Mouse (Mus musculus): ENCODE results near the gene Ush2a. TPM values are rescaled to one million over a fixed set of nuclear protein-coding genes. Genes with fewer than 3 reads are reported as not detected.
A peak's percentile ranks its signal among the peaks of the same experiment; 100 is the strongest.

The Ush2a gene
- polyA plus RNA-seq, 1 experiment from 2014 or later, result 0.14 TPM

DNA sequence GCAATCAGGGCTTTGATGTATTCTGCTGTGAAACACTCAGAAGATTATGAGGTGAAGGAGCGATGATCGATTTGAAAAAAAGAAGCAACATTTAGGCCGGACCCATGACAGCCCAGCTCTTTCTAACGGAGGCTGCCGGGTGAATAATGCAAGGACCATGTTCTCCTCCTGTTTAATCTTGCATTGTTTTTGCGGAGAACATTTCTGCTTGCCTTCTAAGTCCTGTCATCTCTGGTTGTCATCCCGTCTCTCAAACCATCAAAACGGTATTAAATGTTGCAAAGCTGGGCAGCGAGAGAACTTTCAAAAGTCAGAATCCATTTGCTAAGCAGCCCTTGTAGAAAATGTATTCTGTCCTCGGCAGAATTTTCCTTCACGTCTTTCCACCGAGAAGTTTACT, 394.3 kb downstream of the Ush2a start:
- peaks cover 13% of the 10 kb centered on the region for H3K4me1 ChIP-seq
- WGBS, result 85% methylated on average over 12 of the region's 12 CpGs
- H3K27me3 ChIP-seq (replicated peaks), result no peaks in the 10 kb centered on the region
- H3K27ac ChIP-seq, result no peak overlapping the region
- no peak for ATAC-seq (ENCODE audit: low FRiP score, low read depth)
- no peaks in the 10 kb centered on the region for H3K36me3 ChIP-seq
- no peak overlapping the region for H3K4me3 ChIP-seq
- H3K4me2 ChIP-seq (replicated peaks), result no peak overlapping the region
- no peak overlapping the region for H3K9ac ChIP-seq
- no peaks in the 10 kb centered on the region for H3K9me3 ChIP-seq

DNA sequence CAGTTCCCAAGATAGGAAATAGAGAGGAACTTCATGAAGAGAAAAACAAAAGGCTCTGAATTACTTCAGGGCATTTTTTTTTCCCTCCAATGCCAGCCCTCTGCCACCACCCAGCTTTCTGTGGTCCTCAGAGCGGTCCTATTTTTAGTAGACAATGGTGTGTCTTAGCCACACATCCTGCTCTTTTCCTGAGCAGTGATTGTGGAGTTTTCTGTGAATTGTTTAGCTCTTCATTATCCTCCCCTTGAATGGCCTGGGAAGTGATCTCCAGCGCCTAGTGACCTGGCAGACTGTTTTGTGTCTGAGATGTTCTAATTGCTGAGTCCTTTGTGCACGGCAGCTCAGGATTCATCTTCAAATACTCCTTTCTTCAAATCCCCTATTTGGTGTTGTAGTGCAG, 397.3 kb downstream of the Ush2a start:
- Histone ChIP-seq H3K4me3 (no peak overlapping the region), H3K27me3 (replicated peaks) (no peaks in the 10 kb centered on the region), H3K4me1 (peaks cover 16% of the 10 kb centered on the region), H3K27ac (no peak overlapping the region), H3K9ac (no peak overlapping the region), H3K4me2 (replicated peaks) (no peak overlapping the region), H3K36me3 (no peaks in the 10 kb centered on the region), H3K9me3 (no peaks in the 10 kb centered on the region)
- ATAC-seq (ENCODE audit: low FRiP score, low read depth), result no peak
- 5% methylated on average over 3 of the region's 3 CpGs for WGBS

DNA sequence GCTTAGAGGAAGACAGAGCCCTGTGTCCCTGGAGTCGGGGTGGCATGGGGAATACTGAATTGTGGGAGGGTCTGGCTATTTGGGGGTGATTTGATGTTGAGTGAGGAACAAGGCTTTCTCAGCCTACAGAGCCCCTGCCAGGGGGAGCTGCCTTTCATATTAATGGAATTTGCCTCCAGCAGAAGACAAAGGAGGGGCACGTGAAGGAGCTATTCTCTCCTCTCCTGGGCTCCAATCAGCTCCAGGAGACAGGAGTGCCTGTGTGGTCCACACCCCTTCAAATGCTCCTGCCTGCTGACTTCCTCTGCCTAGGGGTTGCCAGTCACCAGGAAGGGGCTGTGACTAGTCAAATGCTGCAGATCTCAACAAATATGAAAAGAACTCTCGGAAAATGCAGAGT, 398.5 kb downstream of the Ush2a start:
- no peak overlapping the region for H3K9ac ChIP-seq
- no peak overlapping the region for H3K27ac ChIP-seq
- no peaks in the 10 kb centered on the region for H3K9me3 ChIP-seq
- peak overlapping the region; percentile 58 for H3K4me2 ChIP-seq (replicated peaks)
- 0 out of 2 replicates have a peak overlapping the region, but pooled peaks have one; percentile 15 for H3K4me3 ChIP-seq
- no peaks in the 10 kb centered on the region for H3K36me3 ChIP-seq
- 2% methylated on average over 3 of the region's 3 CpGs for WGBS
- H3K4me1 ChIP-seq, result peaks cover 16% of the 10 kb centered on the region
- H3K27me3 ChIP-seq (replicated peaks), result no peaks in the 10 kb centered on the region
- peak; percentile 65; the same call in 1 of the 2 replicates for ATAC-seq (ENCODE audit: low FRiP score, low read depth)

DNA sequence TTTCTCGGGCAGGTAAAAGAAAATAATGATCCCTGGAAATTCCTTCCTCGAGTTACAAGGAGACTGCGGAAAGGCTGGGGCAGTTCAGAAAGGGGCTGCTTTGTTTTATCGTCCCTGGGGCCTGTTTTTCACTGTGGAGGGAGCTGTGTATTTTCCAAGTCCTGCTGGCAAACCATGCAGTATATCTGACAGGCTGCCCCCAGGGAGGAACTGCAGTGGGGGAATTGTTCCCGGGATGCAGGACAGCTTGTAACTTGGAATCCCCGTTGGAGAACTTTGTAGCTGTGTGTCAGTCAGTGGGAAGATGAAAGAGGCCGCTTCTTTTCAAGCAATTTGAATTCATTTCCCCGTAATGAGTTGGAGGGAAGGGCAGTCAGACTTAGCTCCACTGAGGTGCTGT, 399.1 kb downstream of the Ush2a start:
- Histone ChIP-seq H3K9ac (no peak overlapping the region), H3K36me3 (no peaks in the 10 kb centered on the region), H3K4me1 (peaks cover 16% of the 10 kb centered on the region), H3K27ac (no peak overlapping the region), H3K4me3 (peak overlapping the region; percentile 15; the same call in 1 of the 2 replicates), H3K4me2 (replicated peaks) (peak overlapping the region; percentile 58), H3K27me3 (replicated peaks) (no peaks in the 10 kb centered on the region), H3K9me3 (no peaks in the 10 kb centered on the region)
- WGBS, result 1% methylated on average over 8 of the region's 8 CpGs
- ATAC-seq (ENCODE audit: low FRiP score, low read depth), result peak; percentile 44; the same call in 1 of the 2 replicates

DNA sequence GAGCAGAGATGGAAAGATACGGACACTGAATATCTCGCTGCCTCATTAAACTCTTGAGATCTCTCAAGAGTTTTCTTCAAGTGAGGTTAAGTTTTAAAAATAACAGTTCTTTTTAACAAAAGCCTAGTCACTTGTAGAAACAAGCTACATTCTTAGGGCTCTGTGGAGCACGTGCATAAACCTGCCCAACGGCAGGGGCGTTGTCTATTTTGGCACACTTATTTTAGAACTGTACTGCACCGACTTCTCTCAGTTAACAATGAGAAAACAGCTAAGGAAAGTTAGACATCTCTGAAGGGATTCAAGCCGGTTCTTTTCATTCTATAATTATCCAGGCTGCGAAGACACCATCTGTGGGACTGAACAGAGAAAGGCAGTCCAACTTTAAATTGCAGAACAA, 405.6 kb downstream of the Ush2a start:
- no peak overlapping the region for H3K4me3 ChIP-seq
- no peak overlapping the region for H3K9ac ChIP-seq
- no peaks in the 10 kb centered on the region for H3K9me3 ChIP-seq
- no peak for ATAC-seq (ENCODE audit: low FRiP score, low read depth)
- 80% methylated on average over 8 of the region's 8 CpGs for WGBS
- H3K4me1 ChIP-seq, result no peaks in the 10 kb centered on the region
- H3K36me3 ChIP-seq, result no peaks in the 10 kb centered on the region
- H3K4me2 ChIP-seq (replicated peaks), result no peak overlapping the region
- H3K27me3 ChIP-seq (replicated peaks), result no peaks in the 10 kb centered on the region
- H3K27ac ChIP-seq, result no peak overlapping the region

DNA sequence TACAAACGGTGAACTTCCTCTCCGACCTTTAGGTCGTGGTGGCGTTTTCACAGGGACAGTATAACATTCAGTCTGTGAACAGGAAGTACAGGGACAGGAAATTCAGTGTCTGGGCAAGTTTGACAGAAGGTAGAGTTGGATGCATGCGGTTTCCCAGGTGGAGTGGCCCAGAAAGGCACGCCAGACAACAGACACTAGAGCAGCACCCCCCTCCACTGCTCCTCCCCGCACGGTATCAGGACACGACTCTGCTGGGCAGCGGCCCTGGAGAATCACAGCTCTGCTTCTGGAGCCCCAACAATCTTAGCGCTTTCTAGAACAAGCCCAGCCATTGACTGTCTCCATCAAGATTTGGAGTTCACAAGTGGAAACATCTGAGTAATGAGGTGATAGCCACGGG, 406.7 kb downstream of the Ush2a start:
- ATAC-seq (ENCODE audit: low FRiP score, low read depth), result no peak
- Histone ChIP-seq H3K27me3 (replicated peaks) (no peaks in the 10 kb centered on the region), H3K4me2 (replicated peaks) (no peak overlapping the region), H3K36me3 (no peaks in the 10 kb centered on the region), H3K9ac (no peak overlapping the region), H3K4me1 (no peaks in the 10 kb centered on the region), H3K9me3 (no peaks in the 10 kb centered on the region), H3K4me3 (no peak overlapping the region), H3K27ac (no peak overlapping the region)
- 84% methylated on average over 12 of the region's 12 CpGs for WGBS

DNA sequence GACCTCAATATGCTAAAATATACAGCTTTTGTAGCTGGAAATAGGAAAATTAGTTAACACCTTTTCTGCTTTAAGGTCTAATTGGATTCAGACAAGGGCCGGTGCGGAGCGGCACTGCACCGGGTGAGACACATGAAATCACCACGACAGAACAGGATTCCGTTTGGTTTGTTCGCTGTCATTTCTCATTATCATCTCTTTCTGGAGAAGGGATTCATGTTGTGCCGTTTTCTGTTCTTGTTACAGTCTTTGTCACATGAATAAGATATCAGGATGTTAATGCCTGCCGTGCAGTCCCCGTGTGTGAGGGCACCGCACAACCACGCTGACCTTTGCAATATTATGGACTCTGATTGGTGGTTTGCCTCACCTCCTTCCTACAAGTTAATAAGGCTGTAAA, 411.0 kb downstream of the Ush2a start:
- H3K9me3 ChIP-seq, result no peaks in the 10 kb centered on the region
- WGBS, result 90% methylated on average over 12 of the region's 12 CpGs
- H3K9ac ChIP-seq, result no peak overlapping the region
- no peaks in the 10 kb centered on the region for H3K4me1 ChIP-seq
- no peak for ATAC-seq (ENCODE audit: low FRiP score, low read depth)
- no peak overlapping the region for H3K27ac ChIP-seq
- no peak overlapping the region for H3K4me3 ChIP-seq
- no peaks in the 10 kb centered on the region for H3K27me3 ChIP-seq (replicated peaks)
- no peaks in the 10 kb centered on the region for H3K36me3 ChIP-seq
- H3K4me2 ChIP-seq (replicated peaks), result no peak overlapping the region

DNA sequence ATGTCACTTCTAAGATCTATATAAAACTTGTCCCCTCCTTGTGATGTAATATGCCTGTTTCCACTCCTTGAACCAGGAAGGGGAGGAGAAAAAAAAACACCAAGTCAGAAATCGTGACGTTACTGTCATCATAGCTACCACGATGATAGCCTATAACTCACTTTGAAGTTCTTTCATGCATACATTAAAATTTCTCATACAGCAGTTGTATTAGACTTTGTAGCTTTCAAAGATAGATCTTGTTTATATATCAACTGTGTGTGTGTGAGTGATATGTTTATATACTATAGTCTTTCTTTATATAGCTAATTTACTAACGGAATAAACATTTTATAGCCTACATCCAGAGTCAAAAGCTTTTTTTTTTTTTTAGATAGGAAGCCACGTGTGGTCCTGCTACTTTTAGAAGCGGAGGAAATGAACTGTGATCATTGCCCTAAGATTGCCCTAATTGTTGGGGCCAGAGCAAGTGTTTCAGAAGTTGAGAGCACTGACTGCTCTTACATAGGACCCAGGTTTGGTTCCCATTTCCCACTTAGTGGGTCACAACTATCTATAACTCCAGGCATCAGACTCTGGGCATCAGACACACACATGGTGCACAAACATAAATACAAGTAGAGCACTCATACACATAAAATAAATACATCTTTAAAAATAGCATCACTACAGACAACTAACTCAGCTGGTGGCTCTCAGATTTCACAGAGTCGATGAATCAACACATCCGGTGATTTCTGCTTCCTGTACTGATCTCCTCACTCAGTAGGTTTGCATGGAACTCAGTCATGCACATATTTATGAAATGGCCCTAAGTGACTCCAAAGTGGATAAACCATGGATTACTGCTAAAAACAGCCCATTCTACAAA, 413.1 kb downstream of the Ush2a start:
- no peaks in the 10 kb centered on the region for H3K27me3 ChIP-seq (replicated peaks)
- no peak overlapping the region for H3K4me3 ChIP-seq
- H3K36me3 ChIP-seq, result no peaks in the 10 kb centered on the region
- H3K27ac ChIP-seq, result no peak overlapping the region
- whole genome bisulfite sequencing, result 68% methylated on average over 8 of the region's 8 CpGs
- no peaks in the 10 kb centered on the region for H3K9me3 ChIP-seq
- H3K9ac ChIP-seq, result no peak overlapping the region
- H3K4me1 ChIP-seq, result no peaks in the 10 kb centered on the region
- no peak for ATAC-seq (ENCODE audit: low FRiP score, low read depth)
- no peak overlapping the region for H3K4me2 ChIP-seq (replicated peaks)

DNA sequence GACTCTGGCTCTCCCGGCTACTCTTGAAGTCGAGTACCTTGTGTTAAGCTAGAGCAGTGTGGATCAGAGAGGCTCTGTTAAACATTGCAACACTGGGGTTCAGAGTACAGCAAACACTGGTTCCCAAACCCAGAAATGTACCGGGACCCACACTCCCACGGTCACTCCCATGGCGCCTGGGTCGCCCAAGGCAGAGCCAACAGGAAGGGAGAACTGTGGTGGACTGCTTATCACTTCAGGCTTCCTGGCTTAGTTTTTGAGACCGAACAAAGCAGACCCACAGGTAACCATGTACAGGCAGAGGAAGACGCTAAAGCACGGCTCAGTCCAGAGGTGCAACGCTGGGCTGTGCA, 413.7 kb downstream of the Ush2a start:
- H3K27me3 ChIP-seq (replicated peaks), result no peaks in the 10 kb centered on the region
- H3K4me2 ChIP-seq (replicated peaks), result no peak overlapping the region
- WGBS, result 93% methylated on average over 10 of the region's 10 CpGs
- no peak overlapping the region for H3K4me3 ChIP-seq
- H3K4me1 ChIP-seq, result no peaks in the 10 kb centered on the region
- H3K9ac ChIP-seq, result no peak overlapping the region
- no peaks in the 10 kb centered on the region for H3K9me3 ChIP-seq
- H3K27ac ChIP-seq, result no peak overlapping the region
- ATAC-seq (ENCODE audit: low FRiP score, low read depth), result no peak
- H3K36me3 ChIP-seq, result no peaks in the 10 kb centered on the region

DNA sequence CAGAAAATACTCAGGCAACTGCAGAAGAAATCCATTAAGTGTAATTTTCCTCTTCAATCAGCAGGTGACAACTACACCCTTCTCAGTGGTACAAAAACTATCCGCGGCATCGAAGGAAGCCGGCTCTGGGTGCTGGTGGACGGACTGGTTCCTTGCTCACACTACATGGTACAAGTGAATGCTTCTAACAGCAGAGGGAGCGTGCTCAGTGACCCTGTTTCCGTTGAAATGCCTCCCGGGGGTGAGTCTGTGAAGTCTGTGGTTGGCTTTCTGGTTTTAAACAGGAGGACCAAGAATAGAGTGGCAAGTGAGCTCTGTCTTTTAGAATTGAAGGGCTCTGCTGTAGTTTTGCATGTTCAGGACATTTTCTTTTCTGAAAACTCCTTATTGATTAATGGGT, 416.4 kb downstream of the Ush2a start:
- no peak overlapping the region for H3K4me3 ChIP-seq
- no peak overlapping the region for H3K4me2 ChIP-seq (replicated peaks)
- H3K9me3 ChIP-seq, result no peaks in the 10 kb centered on the region
- no peak overlapping the region for H3K9ac ChIP-seq
- ATAC-seq (ENCODE audit: low FRiP score, low read depth), result no peak
- no peak overlapping the region for H3K27ac ChIP-seq
- no peaks in the 10 kb centered on the region for H3K36me3 ChIP-seq
- no peaks in the 10 kb centered on the region for H3K27me3 ChIP-seq (replicated peaks)
- no peaks in the 10 kb centered on the region for H3K4me1 ChIP-seq
- WGBS, result 68% methylated on average over 8 of the region's 8 CpGs

DNA sequence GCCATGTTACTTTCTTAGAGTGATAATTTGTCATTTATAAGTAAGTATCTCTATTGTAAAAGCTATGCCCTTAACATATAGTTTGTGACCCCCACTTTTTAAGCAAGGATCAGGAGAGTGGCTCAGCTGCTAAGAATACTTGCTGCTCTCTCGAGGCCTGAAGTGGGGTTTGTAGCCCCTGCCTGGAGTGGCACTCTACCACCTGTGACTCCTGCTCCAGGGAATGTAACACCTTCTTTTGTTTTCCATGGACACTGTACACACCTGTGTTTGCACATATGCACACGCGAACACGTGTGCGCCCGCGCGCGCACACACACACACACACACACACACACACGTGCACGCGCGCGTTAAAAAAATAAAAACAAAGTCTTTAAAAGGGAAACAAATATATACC, 424.5 kb downstream of the Ush2a start:
- 95% methylated on average over 14 of the region's 14 CpGs for WGBS
- no peaks in the 10 kb centered on the region for H3K36me3 ChIP-seq
- H3K27ac ChIP-seq, result no peak overlapping the region
- no peak overlapping the region for H3K4me3 ChIP-seq
- H3K4me1 ChIP-seq, result no peaks in the 10 kb centered on the region
- H3K4me2 ChIP-seq (replicated peaks), result no peak overlapping the region
- 0 out of 2 replicates have a peak, but pooled peaks cover 8% of the 10 kb centered on the region for H3K9me3 ChIP-seq
- H3K27me3 ChIP-seq (replicated peaks), result no peaks in the 10 kb centered on the region
- H3K9ac ChIP-seq, result no peak overlapping the region
- ATAC-seq (ENCODE audit: low FRiP score, low read depth), result no peak

DNA sequence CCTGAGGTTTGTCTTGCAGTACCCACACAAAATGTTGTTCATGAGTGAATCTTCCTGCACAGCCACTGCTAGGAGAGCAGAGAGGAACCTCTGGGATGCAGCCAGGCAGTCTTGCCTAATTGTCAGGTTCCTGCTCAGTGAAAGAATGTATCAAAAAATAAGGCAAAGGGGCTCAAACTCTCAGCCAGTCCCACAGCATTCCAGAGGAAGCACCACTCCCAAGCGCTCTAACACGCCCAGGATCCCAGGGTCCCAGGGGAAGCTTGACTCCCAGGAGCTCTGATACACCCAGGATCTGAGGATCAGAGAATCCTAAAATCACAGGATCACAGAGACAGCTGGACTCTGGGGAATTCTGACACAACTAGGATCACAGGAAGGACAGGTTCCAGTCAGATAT, 434.5 kb downstream of the Ush2a start:
- Histone ChIP-seq H3K4me3 (no peak overlapping the region), H3K9ac (no peak overlapping the region), H3K4me2 (replicated peaks) (no peak overlapping the region), H3K36me3 (no peaks in the 10 kb centered on the region), H3K27me3 (replicated peaks) (no peaks in the 10 kb centered on the region), H3K27ac (no peak overlapping the region), H3K9me3 (peaks cover 8% of the 10 kb centered on the region; the same call in 1 of the 2 replicates), H3K4me1 (no peaks in the 10 kb centered on the region)
- no peak for ATAC-seq (ENCODE audit: low FRiP score, low read depth)
- WGBS, result 87% methylated on average over 2 of the region's 2 CpGs

DNA sequence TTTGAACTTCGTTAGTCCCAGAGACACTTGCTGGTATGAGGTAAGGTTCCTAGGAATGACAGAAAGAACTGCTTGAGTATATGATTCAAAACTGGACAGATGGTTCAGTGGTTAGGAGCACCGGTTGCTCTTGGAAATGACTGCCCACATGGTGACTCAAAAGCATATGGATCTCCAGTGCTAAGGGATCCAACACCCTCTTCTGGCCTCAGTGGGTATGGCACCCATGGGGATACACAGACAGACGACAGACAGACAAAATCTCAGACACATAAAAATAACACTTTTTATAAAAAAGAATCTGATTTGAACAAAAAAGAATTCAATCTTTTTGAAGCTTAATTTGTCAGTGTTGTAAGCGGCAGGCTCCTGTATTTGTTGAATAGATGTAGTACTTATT, 446.4 kb downstream of the Ush2a start:
- H3K4me3 ChIP-seq, result no peak overlapping the region
- WGBS, result 84% methylated on average over 4 of the region's 4 CpGs
- no peak for ATAC-seq (ENCODE audit: low FRiP score, low read depth)

More for the DNA sequence above, 446.4 kb downstream of the Ush2a start:
- Histone ChIP-seq H3K27me3 (replicated peaks) (no peaks in the 10 kb centered on the region), H3K27ac (no peak overlapping the region), H3K36me3 (no peaks in the 10 kb centered on the region), H3K4me1 (no peaks in the 10 kb centered on the region), H3K9ac (no peak overlapping the region), H3K4me2 (replicated peaks) (no peak overlapping the region), H3K9me3 (no peaks in the 10 kb centered on the region)
